In genomic region chr8:60466686-60467335, GRCm38 (mm10) we compare ENCODE assay signal across 7 mouse cellular contexts. TPM values are rescaled to one million over a fixed set of nuclear protein-coding genes. Genes with fewer than 3 reads are reported as not detected.
A peak's percentile ranks its signal among the peaks of the same experiment; 100 is the strongest.
DNase-seq lines count a peak whose midpoint lies in the region; ATAC-seq and TF ChIP-seq lines count a peak whose summit lies in the region.

No protein-coding gene starts in this region.

- peak; percentile 79 for DNase-seq in NIH3T3 (ENCODE audit: low read depth)
- peak; percentile 3 for DNase-seq in fibroblast of lung, adult 2 months (ENCODE audit: low read depth)
- peak; percentile 70 to 78 for DNase-seq in layer of hippocampus, postnatal 36 days
- DNase-seq in mesoderm, embryonic 11.5 days (ENCODE audit: low read depth, low spot score), result peak; percentile 73
- DNase-seq in skeletal muscle tissue, adult 2 months (ENCODE audit: low read depth, low spot score), result peak; percentile 11

- whole genome bisulfite sequencing in hindbrain, embryonic 15.5 days, result 36% methylated on average over 15 of the region's 15 CpGs

- no peaks in the 10 kb centered on the region for H3K27me3 ChIP-seq in hindbrain, embryonic 15.5 days

- no peak for TF ChIP-seq POLR2A in bone marrow macrophage, adult 2 months (IDR thresholded peaks at IDR 0.05; ENCODE audit: borderline replicate concordance, low read depth, low read length)

- peak overlapping the region; percentile 8; the same call in 1 of the 2 replicates for H3K9ac ChIP-seq in hindbrain, embryonic 15.5 days

- ATAC-seq in hindbrain, embryonic 15.5 days (ENCODE audit: low FRiP score, low read depth), result peak; percentile 89

- H3K9me3 ChIP-seq in hindbrain, embryonic 15.5 days, result no peaks in the 10 kb centered on the region

- H3K4me3 ChIP-seq in bone marrow macrophage, adult 2 months (ENCODE audit: insufficient read depth, low read length), result no peak overlapping the region
- H3K4me3 ChIP-seq in hindbrain, embryonic 15.5 days, result peak overlapping the region; percentile 10; the same call in 1 of the 2 replicates

- H3K4me1 ChIP-seq in bone marrow macrophage, adult 2 months (ENCODE audit: control insufficient read depth, insufficient read depth, low read length), result no peaks in the 10 kb centered on the region
- no peaks in the 10 kb centered on the region for H3K4me1 ChIP-seq in hindbrain, embryonic 15.5 days (replicated peaks)

- no peak overlapping the region for H3K27ac ChIP-seq in bone marrow macrophage, adult 2 months (ENCODE audit: insufficient read depth, low read depth, low read length)
- H3K27ac ChIP-seq in hindbrain, embryonic 15.5 days (replicated peaks), result no peak overlapping the region

- peak; percentile 49 for TF ChIP-seq CTCF in bone marrow macrophage, adult 2 months (IDR thresholded peaks at IDR 0.05; ENCODE audit: low read depth, low read length)

- H3K4me2 ChIP-seq in hindbrain, embryonic 15.5 days, result peak overlapping the region; percentile 39

- no peaks in the 10 kb centered on the region for H3K36me3 ChIP-seq in hindbrain, embryonic 15.5 days

RNA-seq across cellular contexts. Expression of gene Gm10283, which starts 36.2 kb away (rescaled TPM):
- not detected in 2 replicates for polyA plus RNA-seq in bone marrow macrophage, adult 2 months (2012; ENCODE audit: insufficient read depth, insufficient read length, missing spikeins)
- polyA plus RNA-seq in hindbrain, embryonic 15.5 days (2015; fragmentation: Nextera tagmentation; extraction: Ambion mirVana), result not detected in 2 replicates
- total RNA-seq in layer of hippocampus, postnatal 36 days (2021), result not detected

RNA-seq across cellular contexts. Expression of gene Aadat, which starts 38.9 kb away (rescaled TPM):
- not detected in 2 replicates for polyA plus RNA-seq in bone marrow macrophage, adult 2 months (2012; ENCODE audit: insufficient read depth, insufficient read length, missing spikeins)
- polyA plus RNA-seq in hindbrain, embryonic 15.5 days (2015; fragmentation: Nextera tagmentation; extraction: Ambion mirVana), result 1.7 and 2.4 TPM in 2 replicates
- under 1 TPM; 0.17 to 0.30 TPM for total RNA-seq in layer of hippocampus, postnatal 36 days (2021)

Comparison
In these comparisons a context has a peak if more than half of its experiments do, and no peak if none do; other contexts are left out.
1. DNase-seq: peak in every context shown above with its lines; median percentile 79 in NIH3T3; 74 in layer of hippocampus, postnatal 36 days; 73 in mesoderm, embryonic 11.5 days; 11 in skeletal muscle tissue, adult 2 months; 3 in fibroblast of lung, adult 2 months.